Comparison of ENCODE assay signal across 11 mouse cellular contexts in the genomic region with DNA sequence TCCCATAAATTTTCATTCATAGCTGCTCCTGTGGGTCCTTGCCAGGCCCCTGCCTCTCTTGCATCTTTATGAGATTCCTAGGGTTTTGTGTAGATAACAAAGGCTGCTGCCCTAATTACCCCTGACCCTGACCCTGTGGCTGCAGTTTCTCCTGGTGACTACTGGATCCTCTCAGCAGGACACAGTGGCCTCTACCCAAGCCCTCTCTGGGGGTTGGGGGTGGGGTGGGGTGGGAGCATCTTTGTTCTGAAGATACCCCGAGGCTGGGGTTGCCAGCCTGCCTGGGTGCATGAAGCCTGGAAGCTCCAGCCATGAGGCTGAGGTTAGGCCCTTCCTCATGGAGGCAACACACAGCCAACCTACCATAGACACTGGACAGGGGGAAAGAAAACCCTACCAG. TPM values are rescaled to one million over a fixed set of nuclear protein-coding genes. Genes with fewer than 3 reads are reported as not detected.
DNase-seq lines count a peak whose midpoint lies in the region; ATAC-seq and TF ChIP-seq lines count a peak whose summit lies in the region.
"Had no signal": no experiment of that assay in that cellular context is flagged by ENCODE, and none has a peak within 500 bp of the region (broad histone marks: within the 10 kb centered on the region; RNA-seq: fewer than 3 reads in every experiment).

No protein-coding gene starts in this region.

- H3K9me3 ChIP-seq in kidney, embryonic 16.5 days (ENCODE audit: low read length): no peaks in the 10 kb centered on the region
- H3K9me3 ChIP-seq in forebrain, embryonic 15.5 days: no peaks in the 10 kb centered on the region
- H3K9me3 ChIP-seq in limb, embryonic 14.5 days (ENCODE audit: control insufficient read depth, low read length): no peaks in the 10 kb centered on the region

- H3K27ac ChIP-seq in kidney, embryonic 16.5 days (ENCODE audit: low read length): no peak overlapping the region
- no peak overlapping the region; the same call in 1 of the 2 replicates for H3K27ac ChIP-seq in forebrain, embryonic 15.5 days (replicated peaks)
- H3K27ac ChIP-seq in limb, embryonic 14.5 days (replicated peaks; ENCODE audit: low read depth, low read length): no peak overlapping the region

- no peak for TF ChIP-seq POLR2A in limb, embryonic 14.5 days (IDR thresholded peaks at IDR 0.05; ENCODE audit: borderline replicate concordance, extremely low read depth, insufficient read depth, insufficient read length)

- WGBS in kidney, embryonic 16.5 days: 6% methylated on average over 1 of the region's 1 CpGs
- 6% methylated on average over 1 of the region's 1 CpGs for WGBS in forebrain, embryonic 15.5 days
- WGBS in limb, embryonic 14.5 days: 8% methylated on average over 1 of the region's 1 CpGs

- H3K9ac ChIP-seq in kidney, embryonic 16.5 days (replicated peaks; ENCODE audit: low read length): 0 out of 2 replicates have a peak overlapping the region, but pooled peaks have one; percentile 36
- H3K9ac ChIP-seq in forebrain, embryonic 15.5 days (replicated peaks): no peak overlapping the region
- peak overlapping the region; percentile 99 for H3K9ac ChIP-seq in limb, embryonic 14.5 days (ENCODE audit: low read depth, low read length, severe bottlenecking)

- no peaks in the 10 kb centered on the region for H3K36me3 ChIP-seq in kidney, embryonic 16.5 days (ENCODE audit: insufficient read depth, low read length)
- H3K36me3 ChIP-seq in forebrain, embryonic 15.5 days: no peaks in the 10 kb centered on the region
- H3K36me3 ChIP-seq in limb, embryonic 14.5 days (ENCODE audit: control insufficient read depth, insufficient read depth, low read length): no peaks in the 10 kb centered on the region

- H3K27me3 ChIP-seq in kidney, embryonic 16.5 days (ENCODE audit: insufficient read depth, low read length): no peaks in the 10 kb centered on the region
- no peaks in the 10 kb centered on the region for H3K27me3 ChIP-seq in forebrain, embryonic 15.5 days
- no peaks in the 10 kb centered on the region for H3K27me3 ChIP-seq in limb, embryonic 14.5 days (ENCODE audit: control insufficient read depth, insufficient read depth, low read length)
- H3K27me3 ChIP-seq: Patski had no signal

- no peak overlapping the region for H3K4me2 ChIP-seq in kidney, embryonic 16.5 days (replicated peaks; ENCODE audit: low read depth, low read length)
- peak overlapping the region; percentile 16; the same call in 1 of the 2 replicates for H3K4me2 ChIP-seq in forebrain, embryonic 15.5 days (replicated peaks)
- peak overlapping the region; percentile 92 for H3K4me2 ChIP-seq in limb, embryonic 14.5 days (replicated peaks; ENCODE audit: low read depth, low read length, severe bottlenecking)

- DNase-seq in kidney, postnatal 4 days: no peak
- no peak for DNase-seq in limb, embryonic 14.5 days (ENCODE audit: low spot score)
- DNase-seq in retina, postnatal 1 day: peak; percentile 51
- no peak for DNase-seq in B cell, adult 2 months
- no peak for DNase-seq in adipocyte (ENCODE audit: low spot score)
- DNase-seq: gastrocnemius, postnatal 10 days; lung, postnatal 36 days; right cerebral cortex, adult 18-20 months had no signal

- no peak for ATAC-seq in kidney, embryonic 16.5 days (ENCODE audit: low FRiP score, low TSS enrichment)
- no peak for ATAC-seq in forebrain, embryonic 15.5 days (replicated peaks)
- no peak for ATAC-seq in limb, embryonic 14.5 days (ENCODE audit: low FRiP score, low read depth)
- ATAC-seq: Patski had no signal

- peaks cover 67% of the 10 kb centered on the region for H3K4me1 ChIP-seq in kidney, embryonic 16.5 days (ENCODE audit: insufficient read depth, low read length)
- H3K4me1 ChIP-seq in forebrain, embryonic 15.5 days: peaks cover 76% of the 10 kb centered on the region
- H3K4me1 ChIP-seq in limb, embryonic 14.5 days (ENCODE audit: control insufficient read depth, insufficient read depth, low read length): peaks cover 51% of the 10 kb centered on the region

- no peak overlapping the region for H3K4me3 ChIP-seq in kidney, embryonic 16.5 days (ENCODE audit: low read length)
- no peak overlapping the region; the same call in 1 of the 2 replicates for H3K4me3 ChIP-seq in forebrain, embryonic 15.5 days
- H3K4me3 ChIP-seq in limb, embryonic 14.5 days (replicated peaks; ENCODE audit: low read length): peak overlapping the region; percentile 95

RNA-seq across cellular contexts. Expression of a gene that starts 4.0 kb away (rescaled TPM):
- 36.0 and 46.6 TPM in 2 replicates for polyA plus RNA-seq in kidney, embryonic 16.5 days (2015; fragmentation: Nextera tagmentation; extraction: Ambion mirVana)
- polyA plus RNA-seq in forebrain, embryonic 15.5 days (2015; fragmentation: Nextera tagmentation; extraction: Ambion mirVana): 57.5 and 63.9 TPM in 2 replicates
- 81.2 and 117 TPM in 2 replicates for polyA plus RNA-seq in limb, embryonic 14.5 days (2012; rRNA removed)
- 61.8 and 75.8 TPM in 2 replicates for polyA plus RNA-seq in limb, embryonic 14.5 days (2014; fragmentation: Nextera tagmentation; extraction: Ambion mirVana)
